Mouse (Mus musculus) cerebellum, postnatal 25 days (tissue): ENCODE measurements around the gene Ddi2.

ENCODE experiments used
- DNase-seq, 2 experiments: peaks; one replicate each; pipeline ENCODE4 v3.0.0; 2021; ENCODE audit warnings: mixed read lengths in 2 of 2

The Ddi2 gene

DNA sequence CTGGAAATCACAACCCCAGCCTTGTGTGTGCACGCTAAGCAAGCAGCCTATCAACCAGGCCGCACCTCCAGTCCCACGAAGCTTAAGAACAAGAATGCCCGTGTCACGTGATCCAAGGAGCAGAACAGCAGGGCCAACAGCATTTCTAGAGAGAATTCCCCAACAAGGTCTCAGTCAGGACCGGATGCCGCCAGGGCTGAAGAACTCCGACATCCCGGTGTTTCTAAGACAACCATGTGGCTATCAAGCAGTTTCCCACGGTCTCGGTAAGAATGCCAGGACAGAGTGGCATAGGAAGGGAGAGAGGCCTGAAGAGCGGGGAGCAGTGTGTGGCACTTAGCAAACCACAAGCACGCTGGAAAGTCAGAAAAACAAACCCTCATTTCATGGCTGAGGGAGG, 69.4 kb downstream of the Ddi2 start:
- no peak for DNase-seq

DNA sequence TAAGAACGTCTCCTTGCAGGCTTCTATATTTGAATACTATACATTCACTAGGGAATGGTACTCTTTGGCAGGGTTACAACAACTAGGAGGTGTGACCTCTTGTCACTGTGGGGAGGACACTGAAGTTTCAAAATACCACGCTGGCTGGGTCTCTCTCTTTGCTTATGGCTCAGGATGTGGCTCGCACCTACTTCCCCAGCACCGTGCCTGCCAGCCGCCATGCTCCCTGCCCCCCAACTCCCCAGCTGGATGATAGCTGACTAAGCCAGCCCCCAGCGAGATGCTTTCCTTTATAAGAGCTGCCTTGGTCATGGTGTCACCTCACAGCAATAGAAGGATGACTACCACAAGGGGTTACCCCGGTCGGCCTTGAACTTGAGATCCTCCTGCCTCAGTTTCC, 70.2 kb downstream of the Ddi2 start:
- no peak for DNase-seq

DNA sequence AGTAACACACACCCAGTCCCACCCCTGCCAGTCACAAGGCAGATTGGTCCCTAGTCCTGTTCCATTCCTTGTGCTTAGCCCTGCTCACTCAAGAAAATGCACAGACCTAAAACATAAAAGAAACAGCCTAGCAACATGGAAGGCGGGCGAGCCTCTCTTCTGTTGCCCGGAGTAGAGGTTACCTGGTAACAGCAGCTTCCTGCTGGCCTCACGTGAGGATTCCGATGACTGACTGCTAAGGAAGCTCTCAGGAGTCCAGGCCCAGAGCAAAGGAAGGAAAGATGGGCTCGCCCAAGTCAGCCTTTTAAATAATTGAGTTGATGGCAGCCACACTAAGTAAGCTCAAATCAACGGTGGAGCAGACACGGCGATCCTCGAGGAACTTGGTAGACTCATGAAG, 71.3 kb downstream of the Ddi2 start:
- no peak for DNase-seq

DNA sequence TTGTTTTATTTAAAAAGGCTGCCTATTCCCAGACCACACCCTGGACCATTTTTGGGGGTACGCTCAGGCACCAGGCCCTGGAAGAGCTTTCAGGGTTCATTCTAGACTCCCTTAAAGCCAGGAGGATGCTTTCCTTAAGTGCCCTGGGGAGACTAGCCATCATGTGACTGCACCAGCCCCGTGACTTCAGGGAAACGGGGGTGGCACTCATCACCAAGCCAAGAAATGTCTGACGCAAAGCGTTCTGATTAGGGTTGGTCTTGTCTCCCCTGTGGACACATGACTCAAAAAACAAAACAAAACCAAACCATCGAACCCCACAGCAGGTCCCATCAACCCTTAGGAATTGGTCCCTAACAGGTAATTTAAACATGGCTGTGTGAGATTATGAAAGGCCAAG, 71.9 kb downstream of the Ddi2 start:
- DNase-seq = no peak

DNA sequence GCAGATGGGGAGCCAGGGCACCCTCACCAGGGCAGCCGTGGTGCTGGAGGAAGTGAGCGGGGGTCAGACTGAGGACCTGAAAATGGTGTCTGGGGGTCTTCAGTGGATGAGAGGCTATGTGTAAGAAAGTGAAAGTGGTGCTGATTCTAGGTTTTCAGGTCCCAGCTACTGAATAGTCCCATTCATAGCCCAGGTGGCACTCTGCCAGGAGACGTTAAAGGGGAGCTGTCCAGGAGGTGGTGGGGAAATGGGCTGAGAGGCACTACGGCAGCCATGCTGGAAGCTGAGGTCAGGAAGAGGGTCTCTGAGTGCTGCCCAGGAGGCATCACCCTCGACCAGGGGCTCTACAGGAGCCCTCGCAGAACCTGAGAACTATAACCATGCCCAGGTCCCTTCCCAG, 74.0 kb downstream of the Ddi2 start:
- no peak for DNase-seq

DNA sequence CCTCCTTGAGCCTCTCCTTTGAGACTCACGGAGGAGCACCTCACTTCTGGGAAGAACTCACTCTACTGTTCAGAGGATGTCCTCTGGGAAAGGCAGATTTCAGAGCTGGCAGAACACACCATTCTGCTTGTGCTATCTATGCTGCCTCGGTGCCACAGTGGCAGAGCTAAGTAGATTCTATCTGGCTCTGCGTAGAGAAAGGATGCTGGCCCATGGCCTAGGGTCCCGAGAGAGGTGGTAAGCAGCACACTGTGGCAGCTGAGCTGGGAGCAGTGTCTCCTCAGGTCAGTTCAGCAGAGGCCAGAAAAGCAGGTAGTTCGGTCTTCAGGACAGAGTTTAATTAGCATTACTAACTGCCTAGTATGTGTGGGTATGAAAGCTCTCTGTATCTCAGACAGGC, 75.0 kb downstream of the Ddi2 start:
- no peak for DNase-seq

DNA sequence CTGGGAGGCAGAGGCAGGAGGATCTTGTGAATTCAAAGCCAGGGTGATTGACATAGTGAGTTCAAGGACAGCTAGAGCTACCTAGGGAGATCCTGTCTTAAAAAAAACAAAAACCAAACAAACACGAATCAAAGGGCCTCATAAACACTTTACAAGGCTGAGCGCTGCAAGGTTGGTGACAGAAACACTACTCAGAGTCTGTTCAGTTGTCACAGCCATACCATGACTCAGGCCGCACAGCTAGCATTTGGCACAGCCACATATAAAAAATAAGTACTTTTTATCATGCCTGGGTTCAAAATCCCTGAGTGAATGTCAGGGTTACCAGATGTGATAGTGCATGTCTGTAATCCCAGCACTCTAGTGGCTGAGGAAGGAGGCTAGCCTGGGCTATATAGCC, 76.0 kb downstream of the Ddi2 start:
- DNase-seq = no peak

DNA sequence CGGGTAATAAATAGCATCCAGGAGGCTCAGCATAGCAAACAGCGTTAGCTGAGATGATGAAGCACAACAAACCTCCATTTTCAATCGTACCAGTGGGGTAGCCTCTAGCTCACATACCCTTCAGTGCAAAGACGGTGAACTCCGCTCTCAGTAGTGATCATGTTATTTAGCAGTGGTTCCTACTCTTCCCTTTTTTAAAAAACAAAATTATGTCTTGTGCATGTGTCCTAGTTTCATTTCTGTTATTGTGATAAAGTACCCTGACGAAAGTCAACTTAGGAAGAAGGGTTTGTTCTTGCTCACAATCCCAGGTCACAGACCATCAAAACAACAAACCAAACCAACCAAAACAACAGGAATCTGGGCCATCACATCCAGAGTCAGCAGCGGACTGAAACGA, 77.2 kb downstream of the Ddi2 start:
- DNase-seq = no peak

DNA sequence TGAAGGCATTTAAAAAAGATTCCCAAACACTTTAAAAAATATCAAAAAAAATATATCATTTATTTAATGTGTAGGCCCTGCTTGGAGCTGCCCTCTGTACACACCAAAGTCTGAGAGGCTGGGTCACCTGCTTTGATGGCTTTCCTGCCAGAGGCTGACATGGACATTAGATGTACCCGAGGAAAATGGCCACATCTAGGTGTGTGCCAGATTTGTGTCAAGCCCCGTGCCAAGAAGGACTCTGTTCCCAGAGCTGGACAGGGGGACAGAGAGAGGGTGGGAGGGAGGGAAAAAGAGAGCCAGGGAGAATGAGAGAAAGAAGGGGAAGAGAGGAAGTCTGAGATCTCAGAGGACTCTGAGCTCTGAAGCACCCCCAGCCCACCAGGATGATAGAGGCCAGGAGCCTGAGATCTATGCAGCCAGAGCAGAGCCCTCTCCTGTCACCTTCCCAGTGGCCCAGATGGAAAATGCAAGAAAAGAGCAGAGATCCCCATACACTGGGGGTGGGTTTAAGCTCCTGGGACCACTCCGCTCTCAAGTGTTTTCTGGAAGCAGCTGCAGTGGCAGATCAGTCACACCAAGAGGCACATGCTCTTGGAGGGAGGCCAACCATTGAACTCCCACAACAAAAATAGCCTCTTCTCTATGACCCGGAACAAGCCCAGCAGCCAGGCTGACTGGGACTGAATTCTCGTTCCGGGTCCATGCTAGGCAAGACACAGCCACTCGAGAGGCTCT, 79.9 kb downstream of the Ddi2 start:
- peak; percentile 67 to 72 for DNase-seq

DNA sequence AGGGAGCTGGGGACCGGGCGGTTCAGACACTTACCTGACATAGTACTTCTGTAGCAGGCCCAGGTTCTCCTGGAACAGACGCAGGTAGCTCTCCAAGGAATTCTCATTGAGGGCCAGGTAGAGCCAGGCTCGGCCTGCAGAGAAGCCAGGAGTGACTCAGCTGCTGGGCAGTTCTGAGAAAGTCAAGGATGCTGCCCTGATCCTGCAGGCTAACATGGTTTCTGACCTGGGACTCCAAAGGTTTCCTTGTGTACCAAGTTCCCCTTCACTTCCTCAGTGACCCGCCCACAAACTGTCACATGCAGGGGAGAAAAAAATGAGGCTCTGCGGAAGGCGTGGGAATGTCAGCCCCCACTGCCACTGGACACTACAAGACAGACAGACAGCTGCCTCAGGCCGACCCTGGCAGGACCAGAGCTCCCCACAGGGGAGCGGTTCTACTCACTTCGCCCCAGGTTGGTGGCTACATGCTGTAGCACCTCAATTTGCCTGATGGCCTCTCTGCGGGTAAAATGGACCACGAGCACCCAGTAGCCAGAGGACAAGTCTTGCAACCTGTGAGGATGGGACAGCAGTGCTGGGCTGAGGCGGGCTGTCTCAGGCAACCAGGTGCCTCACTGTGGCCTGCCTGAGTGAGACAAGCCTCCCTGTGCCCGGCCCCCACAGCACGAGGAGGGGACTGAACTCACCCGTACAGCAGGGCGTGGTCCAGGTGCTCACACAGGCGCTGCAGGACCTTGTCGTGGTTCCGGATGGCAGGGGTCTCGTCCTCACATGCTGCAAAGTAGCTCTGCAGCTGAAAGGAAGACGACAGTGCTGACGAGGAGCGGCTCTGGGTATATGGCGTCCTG, 81.0 kb downstream of the Ddi2 start:
- no peak for DNase-seq

DNA sequence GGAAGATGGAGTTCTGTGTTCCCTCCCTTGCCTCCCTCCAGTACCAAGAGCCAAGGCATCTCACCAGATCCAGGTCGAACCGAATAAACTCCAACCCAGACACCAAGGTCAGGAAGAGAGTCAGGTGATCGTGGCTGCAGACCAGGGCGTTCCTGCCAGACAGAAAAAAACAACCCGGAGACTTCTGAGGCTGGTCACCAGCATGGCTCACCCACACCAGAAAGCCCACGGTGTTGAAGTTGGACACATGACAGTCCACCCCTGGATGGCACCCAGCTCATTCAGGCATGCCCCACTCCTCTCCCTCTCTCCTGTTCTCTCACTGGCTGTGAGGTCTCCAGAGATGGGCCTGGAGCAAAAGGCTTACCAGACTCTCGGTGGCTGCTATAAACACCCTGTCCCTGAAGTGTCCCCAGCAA, 81.9 kb downstream of the Ddi2 start:
- no peak for DNase-seq

DNA sequence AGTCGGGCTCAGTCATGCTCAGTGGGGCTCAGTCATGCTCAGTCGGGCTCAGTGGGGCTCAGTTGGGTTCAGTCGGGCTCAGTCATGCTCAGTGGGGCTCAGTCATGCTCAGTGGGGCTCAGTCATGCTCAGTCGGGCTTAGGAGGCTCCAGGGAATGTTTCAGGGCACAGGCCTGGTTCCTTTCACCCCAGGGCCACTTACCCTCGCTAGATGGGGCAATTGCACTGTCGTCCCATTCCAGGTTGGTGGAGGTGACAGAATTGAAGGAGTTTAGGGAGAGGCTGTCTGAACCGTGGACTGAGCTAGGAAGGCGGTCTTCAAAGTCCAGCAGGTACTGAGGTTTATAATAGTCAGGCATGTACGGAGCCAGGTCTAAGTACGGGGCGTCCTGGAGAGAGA, 83.7 kb downstream of the Ddi2 start:
- DNase-seq = no peak

DNA sequence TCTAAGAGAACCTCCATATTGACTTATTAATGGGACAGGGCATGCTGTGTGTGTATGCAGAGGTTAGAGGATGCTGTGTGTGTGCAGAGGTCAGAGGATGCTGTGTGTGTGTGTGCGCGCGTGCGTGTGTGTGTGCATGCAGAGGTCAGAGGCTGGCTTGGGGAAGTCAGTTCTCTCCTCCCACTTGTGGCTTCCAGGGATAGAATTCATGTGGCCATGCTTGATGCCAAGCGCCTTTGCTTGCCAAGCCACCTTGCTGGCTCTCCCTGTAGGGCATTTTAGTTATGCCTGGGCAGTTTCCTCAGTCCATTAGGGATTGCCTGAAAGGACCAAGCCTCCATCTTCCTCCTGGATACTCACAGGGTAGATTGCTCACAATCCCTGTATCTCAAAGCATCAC, 86.5 kb downstream of the Ddi2 start:
- DNase-seq = peak; percentile 64 to 74

DNA sequence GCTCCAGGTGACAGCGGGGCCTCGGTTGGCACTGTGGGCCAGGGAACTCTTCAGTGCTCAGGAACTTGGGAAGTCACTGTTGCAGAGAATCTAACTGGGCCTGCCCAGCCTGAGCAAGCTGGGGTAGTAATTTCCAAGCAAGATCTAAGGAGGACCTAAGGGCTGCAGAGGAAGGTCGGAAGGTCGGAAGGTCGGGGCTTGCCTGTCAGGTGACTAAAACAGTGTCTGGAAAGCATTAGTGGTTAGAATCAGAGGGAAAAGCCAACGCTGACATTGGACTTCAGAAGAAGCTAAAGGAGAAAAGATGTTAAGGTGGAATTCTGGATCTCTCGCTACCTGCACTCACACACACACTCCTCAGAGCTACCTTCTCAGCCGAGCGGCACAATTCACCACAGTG, 87.2 kb downstream of the Ddi2 start:
- DNase-seq = peak in 1 of 2 experiments; percentile 3

DNA sequence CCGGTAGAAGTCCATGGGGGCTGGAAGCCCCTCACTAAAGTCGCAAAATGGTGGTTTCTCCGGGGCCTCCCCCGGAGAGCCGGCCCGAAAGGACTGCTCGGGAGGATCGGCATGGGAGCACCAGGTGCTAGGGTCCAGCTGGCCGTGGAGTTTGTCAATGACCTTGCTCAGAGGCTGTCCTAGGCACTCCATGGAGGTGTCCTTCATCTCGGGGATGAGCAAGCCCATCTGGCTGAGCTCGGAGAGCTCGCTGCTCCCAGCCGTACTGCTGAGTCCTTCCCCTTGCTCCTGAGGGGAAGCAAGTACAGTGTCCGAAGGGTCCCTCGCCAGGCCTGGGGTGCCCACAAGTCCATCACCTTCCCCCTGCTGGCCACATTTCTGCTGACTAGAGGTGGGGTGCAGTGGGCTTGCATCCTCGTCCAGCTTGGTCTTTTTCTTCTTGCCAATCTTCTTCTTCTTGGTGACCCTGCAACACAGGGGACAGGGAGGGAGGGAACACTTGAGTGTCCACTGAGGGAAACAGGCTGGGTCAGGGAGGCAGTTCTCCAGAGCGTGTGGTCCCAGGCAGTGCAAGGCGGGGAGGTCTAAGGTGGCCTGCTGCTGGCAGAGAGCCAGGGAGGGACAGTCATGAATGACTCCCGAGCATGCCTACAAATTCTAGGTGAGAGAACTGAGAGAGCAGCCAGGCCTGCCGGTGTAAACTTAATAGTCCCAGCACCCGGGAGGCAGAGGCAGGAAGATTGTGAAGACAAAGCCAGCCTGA, 90.9 kb downstream of the Ddi2 start:
- no peak for DNase-seq

DNA sequence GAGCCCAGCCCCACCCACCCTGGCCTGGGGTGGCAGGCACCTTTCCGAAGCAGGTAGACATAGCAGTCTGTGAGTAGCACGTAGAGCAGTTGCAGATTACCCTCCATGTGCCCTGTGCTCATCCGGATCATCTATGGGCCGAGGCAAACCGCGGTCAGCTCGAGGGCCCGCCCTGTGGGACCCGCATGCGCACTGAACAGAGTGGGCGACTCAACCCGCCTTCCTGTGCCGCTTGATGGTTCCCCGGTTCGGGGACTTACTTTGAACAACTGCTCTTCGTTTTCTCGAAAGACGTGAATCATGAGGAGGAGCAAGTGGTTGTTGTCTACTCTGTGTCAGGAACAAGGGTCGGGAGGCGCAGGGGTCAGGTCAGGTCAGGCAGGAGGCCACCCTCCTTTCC, 92.0 kb downstream of the Ddi2 start:
- DNase-seq = no peak

DNA sequence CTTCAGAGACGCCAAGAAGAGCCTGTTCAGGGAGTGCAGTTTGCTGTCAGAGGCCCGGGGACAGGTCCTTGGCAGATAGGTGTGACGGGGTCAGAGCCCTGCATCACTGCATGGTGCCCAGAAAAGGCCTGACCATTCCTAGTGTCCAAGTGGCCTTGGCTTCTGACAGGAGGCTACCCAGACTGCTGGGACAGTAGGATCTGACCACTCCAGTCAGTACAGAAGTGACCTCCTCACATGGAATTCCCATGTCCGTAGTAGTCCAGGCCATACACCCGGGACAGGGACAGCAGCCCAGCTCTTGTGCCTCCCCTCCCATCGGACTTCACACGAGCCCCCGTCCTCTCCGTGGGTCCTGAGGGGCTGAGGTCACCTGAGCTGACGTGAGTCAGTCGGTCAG, 93.2 kb downstream of the Ddi2 start:
- DNase-seq = no peak

DNA sequence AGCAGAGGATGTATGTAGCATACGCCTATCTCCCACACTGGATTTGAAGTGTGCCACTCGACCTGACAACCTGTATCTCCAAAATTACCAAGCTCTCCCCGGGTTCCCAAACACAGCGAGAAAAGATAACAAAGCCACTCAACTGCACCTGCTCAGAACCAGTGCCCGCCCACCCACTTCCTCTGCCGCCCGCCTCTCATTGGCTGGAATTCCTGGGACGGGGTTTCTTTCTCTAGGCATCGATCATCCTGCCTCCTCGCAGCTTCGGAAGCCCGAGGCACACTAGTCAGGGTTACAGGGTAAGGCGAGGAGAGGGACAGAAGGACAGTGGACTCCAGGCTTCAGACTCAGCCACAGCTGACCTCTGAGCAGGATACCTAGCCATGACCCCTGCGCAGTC, 94.6 kb downstream of the Ddi2 start:
- DNase-seq = no peak
